Mouse (Mus musculus): ENCODE measurements at regions not wholly inside any gene's neighbourhood (a gene's known extent, or its start where the extent isn't known, plus 50 kb on each side); places are given as distances from the start of the nearest gene placed in this dataset.

GRCm38 (mm10) chrX:12888708-12889481 lies 127.0 kb upstream of the Med14 start:
- TF ChIP-seq CTCF (conservative IDR thresholded peaks at IDR 0.05; ENCODE audit: low read length) (no peak), POU5F1 (IDR thresholded peaks at IDR 0.05; ENCODE audit: borderline replicate concordance, low read length) (no peak)

Measured in E14TG2a.4 (cell line).